Mouse (Mus musculus) liver, postnatal 0 days (tissue): ENCODE measurements around the gene Vwce.

Experiments used
- CTCF ChIP-seq: sonication (generic); IDR thresholded peaks from 2 replicates; pipeline ENCODE4 v1.5.1; 2016; ENCODE audit warnings: antibody characterized with exemption, low read depth
- EP300 ChIP-seq: IDR thresholded peaks from 2 replicates; pipeline ENCODE4 v1.6.1; 2016; ENCODE audit warnings: antibody characterized with exemption, low read depth, mild to moderate bottlenecking

GRCm38 (mm10) chr19:10702125-10702524, 68.1 kb downstream of the Vwce start:
- TF ChIP-seq CTCF (no peak), EP300 (no peak)
